Mouse (Mus musculus): ENCODE measurements around the gene Dyrk3. TPM values are rescaled to one million over a fixed set of nuclear protein-coding genes. Genes with fewer than 3 reads are reported as not detected.
A peak's percentile ranks its signal among the peaks of the same experiment; 100 is the strongest.
"Not testable (repeated sequence)": the region's sequence is repeated elsewhere in the genome, so short reads cannot be mapped to it uniquely, and the experiment has no call there.

The Dyrk3 gene
- polyA plus RNA-seq, 1 experiment from 2014 or later = 4.2 TPM

DNA sequence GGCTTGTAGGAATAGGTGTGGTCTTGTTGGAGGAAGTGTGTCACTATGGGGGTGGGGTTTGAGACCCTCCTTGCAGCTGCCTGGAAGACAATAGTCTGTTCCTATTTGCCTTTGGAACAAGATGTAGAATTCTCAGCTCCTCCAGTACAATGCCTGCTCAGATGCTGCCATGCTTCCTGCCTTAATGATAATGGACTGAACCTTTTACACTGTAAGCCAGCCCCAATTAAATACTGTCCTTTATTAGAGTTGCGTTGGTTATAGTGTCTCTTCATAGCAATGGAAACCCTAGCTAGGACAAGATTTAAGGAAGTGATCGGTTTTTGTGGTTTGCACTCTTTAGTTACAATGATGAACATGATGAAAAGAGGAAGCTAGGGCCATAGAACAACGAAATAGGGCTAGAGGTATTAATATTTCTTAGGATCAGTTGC is 8.1 kb upstream of the Dyrk3 start:
- no peak for DNase-seq (ENCODE audit: low spot score)
- Histone ChIP-seq H3K9me3 (ENCODE audit: control insufficient read depth, low read length) (no peaks in the 10 kb centered on the region), H3K36me3 (ENCODE audit: control insufficient read depth, insufficient read depth, low read length) (no peaks in the 10 kb centered on the region)

DNA sequence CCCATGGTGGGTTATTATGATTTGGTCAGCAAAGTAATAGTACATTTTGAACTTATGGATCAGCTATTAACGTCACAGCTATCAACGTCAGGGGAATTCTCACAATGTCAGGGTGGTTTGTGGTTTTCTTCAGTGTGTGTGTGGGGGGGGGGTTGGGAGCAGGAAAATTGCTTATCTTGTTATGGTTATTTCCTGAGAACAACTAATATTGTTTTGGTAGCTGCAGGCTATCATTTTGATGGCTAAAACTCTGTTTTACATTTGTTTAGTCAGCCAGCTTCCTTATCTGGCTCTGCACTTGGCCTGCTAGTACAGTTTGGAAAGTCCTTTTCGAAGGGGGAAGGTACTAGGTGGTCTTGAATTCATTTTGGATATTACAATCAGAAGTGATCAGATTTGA is 7.1 kb upstream of the Dyrk3 start:
- not testable (repeated sequence) for H3K27ac ChIP-seq (replicated peaks; ENCODE audit: low read depth, low read length); H3K9ac ChIP-seq (ENCODE audit: low read length); ATAC-seq (ENCODE audit: insufficient number of reproducible peaks, low FRiP score, low TSS enrichment, low read depth); H3K36me3 ChIP-seq (ENCODE audit: control insufficient read depth, insufficient read depth, low read length); H3K4me1 ChIP-seq (ENCODE audit: control insufficient read depth, insufficient read depth, low read length); H3K4me2 ChIP-seq (ENCODE audit: low read depth, severe bottlenecking); H3K9me3 ChIP-seq (ENCODE audit: control insufficient read depth, low read length); H3K4me3 ChIP-seq (ENCODE audit: low read depth, low read length); H3K27me3 ChIP-seq (ENCODE audit: control insufficient read depth, insufficient read depth, low read length); DNase-seq (ENCODE audit: low spot score)
- WGBS = 91% methylated on average over 3 of the region's 3 CpGs

More for the DNA sequence above, 8.1 kb upstream of the Dyrk3 start:
- Histone ChIP-seq H3K27me3 (ENCODE audit: control insufficient read depth, insufficient read depth, low read length) (no peaks in the 10 kb centered on the region), H3K4me3 (ENCODE audit: low read depth, low read length) (no peak overlapping the region), H3K4me2 (ENCODE audit: low read depth, severe bottlenecking) (no peak overlapping the region), H3K27ac (replicated peaks; ENCODE audit: low read depth, low read length) (no peak overlapping the region), H3K4me1 (ENCODE audit: control insufficient read depth, insufficient read depth, low read length) (no peaks in the 10 kb centered on the region), H3K9ac (ENCODE audit: low read length) (no peak overlapping the region)
- WGBS = 88% methylated on average over 3 of the region's 3 CpGs
- ATAC-seq (ENCODE audit: insufficient number of reproducible peaks, low FRiP score, low TSS enrichment, low read depth) = no peak

DNA sequence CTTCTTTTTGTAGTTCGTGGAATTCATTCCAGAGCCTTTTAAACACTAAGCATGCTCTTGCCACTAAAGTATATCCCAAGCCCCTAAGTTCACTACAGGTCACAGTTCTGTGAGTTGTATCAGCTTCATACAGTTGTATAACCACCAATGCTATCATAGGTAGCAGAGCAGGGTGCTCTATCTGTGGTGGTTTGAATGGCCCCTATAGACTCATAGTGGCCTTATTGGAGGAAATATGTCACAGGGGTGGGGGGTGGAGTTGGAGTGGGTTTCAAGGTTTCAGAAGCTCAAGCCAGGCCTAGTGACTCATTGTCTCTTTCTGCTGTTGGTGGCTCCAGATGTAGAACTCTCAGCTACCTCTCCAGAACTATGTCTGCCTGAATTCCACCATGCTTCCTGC is 4.3 kb upstream of the Dyrk3 start:
- WGBS = 65% methylated on average over 1 of the region's 1 CpGs
- Histone ChIP-seq H3K27ac (replicated peaks; ENCODE audit: low read depth, low read length) (no peak overlapping the region), H3K4me3 (ENCODE audit: low read depth, low read length) (no peak overlapping the region), H3K27me3 (ENCODE audit: control insufficient read depth, insufficient read depth, low read length) (no peaks in the 10 kb centered on the region), H3K9ac (ENCODE audit: low read length) (no peak overlapping the region), H3K9me3 (ENCODE audit: control insufficient read depth, low read length) (no peaks in the 10 kb centered on the region), H3K36me3 (ENCODE audit: control insufficient read depth, insufficient read depth, low read length) (no peaks in the 10 kb centered on the region), H3K4me1 (ENCODE audit: control insufficient read depth, insufficient read depth, low read length) (no peaks in the 10 kb centered on the region), H3K4me2 (ENCODE audit: low read depth, severe bottlenecking) (no peak overlapping the region)
- ATAC-seq (ENCODE audit: insufficient number of reproducible peaks, low FRiP score, low TSS enrichment, low read depth) = no peak
- no peak for DNase-seq (ENCODE audit: low spot score)

DNA sequence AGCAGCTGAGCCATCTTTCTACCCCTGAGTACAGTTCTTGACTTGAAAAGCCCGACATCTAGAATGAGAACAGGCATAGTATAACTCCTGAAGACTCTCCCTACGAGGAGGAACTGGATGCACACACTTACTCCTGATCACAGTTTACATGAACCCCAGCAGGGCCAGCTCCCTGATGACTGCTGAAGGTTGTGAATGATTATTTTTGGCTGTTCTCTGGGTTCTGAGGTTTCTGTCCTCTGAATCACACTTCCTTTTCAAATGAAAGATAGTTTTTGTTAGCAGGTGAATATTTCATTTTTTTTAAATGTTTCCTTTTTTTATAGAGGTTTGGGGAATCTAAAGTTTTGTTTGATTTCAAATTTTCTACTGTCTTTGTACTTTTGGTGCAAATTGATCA is 3.3 kb upstream of the Dyrk3 start:
- H3K4me3 ChIP-seq (ENCODE audit: low read depth, low read length) = no peak overlapping the region
- H3K9ac ChIP-seq (ENCODE audit: low read length) = no peak overlapping the region
- no peaks in the 10 kb centered on the region for H3K9me3 ChIP-seq (ENCODE audit: control insufficient read depth, low read length)
- no peak overlapping the region for H3K27ac ChIP-seq (replicated peaks; ENCODE audit: low read depth, low read length)
- ATAC-seq (ENCODE audit: insufficient number of reproducible peaks, low FRiP score, low TSS enrichment, low read depth) (no peak), DNase-seq (ENCODE audit: low spot score) (no peak)
- no peak overlapping the region for H3K4me2 ChIP-seq (ENCODE audit: low read depth, severe bottlenecking)
- WGBS = 70% methylated on average over 2 of the region's 2 CpGs
- no peaks in the 10 kb centered on the region for H3K27me3 ChIP-seq (ENCODE audit: control insufficient read depth, insufficient read depth, low read length)
- 0 out of 2 replicates have a peak, but pooled peaks cover 2% of the 10 kb centered on the region for H3K4me1 ChIP-seq (ENCODE audit: control insufficient read depth, insufficient read depth, low read length)
- H3K36me3 ChIP-seq (ENCODE audit: control insufficient read depth, insufficient read depth, low read length) = no peaks in the 10 kb centered on the region

DNA sequence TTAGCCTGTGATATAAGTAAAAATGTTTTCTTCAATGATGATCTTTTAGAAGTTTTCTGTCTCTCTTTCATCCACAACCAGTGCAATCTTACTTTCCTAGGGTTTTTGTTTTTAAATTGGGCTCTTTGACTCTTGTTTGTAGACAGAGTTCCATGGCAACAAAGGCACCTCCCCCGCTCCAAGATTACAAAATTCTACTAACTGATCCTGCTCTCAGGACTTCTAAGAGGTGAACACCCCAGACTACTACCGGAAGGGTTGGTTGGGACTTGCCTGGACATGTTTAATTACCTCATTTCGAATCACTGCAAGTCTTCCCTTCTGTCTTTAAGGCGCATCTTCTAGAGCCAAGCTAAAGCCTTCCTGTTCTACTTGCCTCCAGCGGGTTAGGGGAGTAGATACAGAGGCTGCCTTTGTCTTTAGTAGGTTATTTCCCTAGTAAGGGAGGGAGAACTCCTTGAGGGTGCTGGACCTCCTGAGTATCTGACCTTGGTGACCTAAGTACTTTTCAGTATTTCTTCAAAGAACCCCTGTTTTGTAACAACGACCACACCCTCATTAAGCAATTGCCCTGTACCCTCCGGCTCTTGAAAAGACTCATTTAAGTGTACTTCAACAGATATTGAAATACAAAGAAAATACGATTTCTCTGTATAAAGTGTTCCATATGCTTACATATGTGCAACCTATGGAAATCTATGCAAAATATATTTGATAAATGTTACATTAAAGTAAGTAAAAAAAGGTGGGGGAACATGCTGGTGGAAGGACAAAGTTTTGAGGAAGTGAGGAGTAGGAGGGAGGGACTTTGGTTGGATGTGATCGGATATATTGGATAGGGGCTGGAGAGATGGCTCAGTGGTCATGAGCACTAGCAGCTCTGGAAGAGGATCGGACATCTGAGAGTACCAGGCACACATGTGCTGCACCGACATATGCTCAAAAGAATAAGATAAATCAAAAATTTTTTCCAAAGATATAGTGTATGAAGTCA is 1.3 kb upstream of the Dyrk3 start:
- H3K9ac ChIP-seq (ENCODE audit: low read length) = no peak overlapping the region
- no peak overlapping the region for H3K27ac ChIP-seq (replicated peaks; ENCODE audit: low read depth, low read length)
- peak overlapping the region; percentile 82; the same call in 1 of the 2 replicates for H3K4me2 ChIP-seq (ENCODE audit: low read depth, severe bottlenecking)

DNA sequence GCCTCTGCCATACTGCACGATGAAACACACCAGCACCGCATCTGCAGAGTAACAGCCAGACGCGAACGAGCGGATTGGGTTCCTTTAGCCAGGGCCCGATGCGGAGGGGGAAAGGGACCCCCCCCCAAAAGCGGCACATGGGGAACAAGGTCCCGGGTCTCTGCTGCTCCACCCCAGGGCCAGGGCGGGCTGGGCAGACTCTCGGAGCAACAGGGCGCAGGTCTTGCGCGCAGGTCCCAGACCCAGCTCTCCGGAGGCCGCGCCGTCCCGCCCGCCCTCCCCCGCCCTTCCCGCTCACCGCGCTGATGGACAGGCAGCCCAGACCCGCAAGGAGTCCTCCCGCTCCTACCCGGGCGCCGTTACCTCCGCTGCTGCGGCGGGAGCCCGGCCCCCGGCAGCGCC is 422 bp downstream of the Dyrk3 start:
- no peak for DNase-seq (ENCODE audit: low spot score)
- WGBS = under 1% methylated on average over 36 of the region's 36 CpGs
- peak overlapping the region; percentile 74 for H3K4me3 ChIP-seq (ENCODE audit: low read depth, low read length)
- H3K9ac ChIP-seq (ENCODE audit: low read length) = peak overlapping the region; percentile 72
- H3K27me3 ChIP-seq (ENCODE audit: control insufficient read depth, insufficient read depth, low read length) = no peaks in the 10 kb centered on the region
- H3K9me3 ChIP-seq (ENCODE audit: control insufficient read depth, low read length) = no peaks in the 10 kb centered on the region
- H3K4me2 ChIP-seq (ENCODE audit: low read depth, severe bottlenecking) = peak overlapping the region; percentile 82
- peak; percentile 85 for ATAC-seq (ENCODE audit: insufficient number of reproducible peaks, low FRiP score, low TSS enrichment, low read depth)
- H3K27ac ChIP-seq (replicated peaks; ENCODE audit: low read depth, low read length) = peak overlapping the region; percentile 75; the same call in 1 of the 2 replicates
- no peaks in the 10 kb centered on the region for H3K36me3 ChIP-seq (ENCODE audit: control insufficient read depth, insufficient read depth, low read length)
- 0 out of 2 replicates have a peak, but pooled peaks cover 2% of the 10 kb centered on the region for H3K4me1 ChIP-seq (ENCODE audit: control insufficient read depth, insufficient read depth, low read length)

More for the DNA sequence above, 1.3 kb upstream of the Dyrk3 start:
- DNase-seq (ENCODE audit: low spot score) = no peak
- ATAC-seq (ENCODE audit: insufficient number of reproducible peaks, low FRiP score, low TSS enrichment, low read depth) = no peak
- H3K27me3 ChIP-seq (ENCODE audit: control insufficient read depth, insufficient read depth, low read length) = no peaks in the 10 kb centered on the region
- 76% methylated on average over 11 of the region's 11 CpGs for WGBS
- H3K9me3 ChIP-seq (ENCODE audit: control insufficient read depth, low read length) = no peaks in the 10 kb centered on the region
- no peaks in the 10 kb centered on the region for H3K36me3 ChIP-seq (ENCODE audit: control insufficient read depth, insufficient read depth, low read length)
- H3K4me1 ChIP-seq (ENCODE audit: control insufficient read depth, insufficient read depth, low read length) = 0 out of 2 replicates have a peak, but pooled peaks cover 2% of the 10 kb centered on the region
- no peak overlapping the region for H3K4me3 ChIP-seq (ENCODE audit: low read depth, low read length)

DNA sequence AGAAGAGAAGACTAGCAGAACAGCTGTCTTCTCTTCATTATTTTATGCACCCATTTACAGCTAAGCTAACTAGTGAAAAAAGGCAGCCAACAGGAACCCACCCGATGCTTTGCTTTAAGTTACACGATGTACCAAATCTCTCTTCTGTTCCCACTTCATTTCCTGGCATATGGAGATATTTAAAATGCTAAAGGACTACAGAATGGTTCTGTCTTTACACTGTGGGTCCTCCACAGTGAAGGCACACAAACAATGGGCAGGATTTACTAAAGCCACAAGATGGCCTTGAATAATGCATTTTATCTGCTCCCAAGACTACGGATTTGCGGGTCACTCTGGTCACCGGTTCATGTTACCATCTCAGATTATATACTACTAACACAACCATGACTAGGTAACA is 1.0 kb downstream of the Dyrk3 start:
- DNase-seq (ENCODE audit: low spot score) (no peak), ATAC-seq (ENCODE audit: insufficient number of reproducible peaks, low FRiP score, low TSS enrichment, low read depth) (no peak)
- Histone ChIP-seq H3K4me3 (ENCODE audit: low read depth, low read length) (0 out of 2 replicates have a peak overlapping the region, but pooled peaks have one; percentile 8), H3K4me2 (ENCODE audit: low read depth, severe bottlenecking) (peak overlapping the region; percentile 25; the same call in 1 of the 2 replicates), H3K27me3 (ENCODE audit: control insufficient read depth, insufficient read depth, low read length) (no peaks in the 10 kb centered on the region), H3K36me3 (ENCODE audit: control insufficient read depth, insufficient read depth, low read length) (no peaks in the 10 kb centered on the region), H3K9ac (ENCODE audit: low read length) (no peak overlapping the region), H3K27ac (replicated peaks; ENCODE audit: low read depth, low read length) (no peak overlapping the region), H3K4me1 (ENCODE audit: control insufficient read depth, insufficient read depth, low read length) (0 out of 2 replicates have a peak, but pooled peaks cover 2% of the 10 kb centered on the region), H3K9me3 (ENCODE audit: control insufficient read depth, low read length) (no peaks in the 10 kb centered on the region)
- WGBS = 27% methylated on average over 5 of the region's 5 CpGs

DNA sequence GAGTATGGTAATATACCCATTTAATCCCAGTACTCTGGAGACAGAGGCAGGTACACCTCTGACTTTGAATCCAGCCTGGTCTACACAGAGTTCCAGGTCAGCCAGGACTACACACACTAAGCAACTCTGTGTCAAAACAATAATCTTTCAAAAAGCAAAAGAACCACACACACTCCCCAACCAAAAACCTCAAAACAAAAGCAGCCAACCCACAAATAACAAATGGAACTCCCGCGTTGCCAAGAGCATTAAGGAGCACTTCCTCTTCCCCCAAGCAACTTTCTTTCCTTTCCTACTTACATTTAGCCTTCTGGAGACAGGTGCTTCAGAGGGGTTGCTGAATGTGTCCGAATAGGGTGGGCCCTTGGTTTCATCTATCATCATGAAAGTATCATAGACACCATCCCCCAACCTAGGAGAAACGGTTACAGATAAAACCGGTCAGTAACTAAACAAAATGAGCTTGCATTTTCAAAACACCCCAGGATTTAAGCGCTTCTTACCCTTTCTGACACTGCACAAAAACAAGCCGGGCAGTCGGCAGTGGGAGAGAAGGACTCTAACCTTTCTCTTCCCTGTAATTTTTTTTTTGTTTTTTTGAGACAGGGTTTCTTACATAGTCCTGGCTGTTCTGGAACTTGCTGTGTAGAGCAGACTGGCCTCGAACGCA is 2.0 kb downstream of the Dyrk3 start:
- no peak for ATAC-seq (ENCODE audit: insufficient number of reproducible peaks, low FRiP score, low TSS enrichment, low read depth)

More for the DNA sequence above, 2.0 kb downstream of the Dyrk3 start:
- Histone ChIP-seq H3K9ac (ENCODE audit: low read length) (no peak overlapping the region), H3K27ac (replicated peaks; ENCODE audit: low read depth, low read length) (no peak overlapping the region), H3K4me3 (ENCODE audit: low read depth, low read length) (no peak overlapping the region), H3K9me3 (ENCODE audit: control insufficient read depth, low read length) (no peaks in the 10 kb centered on the region), H3K4me2 (ENCODE audit: low read depth, severe bottlenecking) (no peak overlapping the region), H3K36me3 (ENCODE audit: control insufficient read depth, insufficient read depth, low read length) (no peaks in the 10 kb centered on the region), H3K27me3 (ENCODE audit: control insufficient read depth, insufficient read depth, low read length) (no peaks in the 10 kb centered on the region), H3K4me1 (ENCODE audit: control insufficient read depth, insufficient read depth, low read length) (0 out of 2 replicates have a peak, but pooled peaks cover 2% of the 10 kb centered on the region)
- DNase-seq (ENCODE audit: low spot score) = no peak
- 85% methylated on average over 10 of the region's 10 CpGs for WGBS
